In the genomic region with DNA sequence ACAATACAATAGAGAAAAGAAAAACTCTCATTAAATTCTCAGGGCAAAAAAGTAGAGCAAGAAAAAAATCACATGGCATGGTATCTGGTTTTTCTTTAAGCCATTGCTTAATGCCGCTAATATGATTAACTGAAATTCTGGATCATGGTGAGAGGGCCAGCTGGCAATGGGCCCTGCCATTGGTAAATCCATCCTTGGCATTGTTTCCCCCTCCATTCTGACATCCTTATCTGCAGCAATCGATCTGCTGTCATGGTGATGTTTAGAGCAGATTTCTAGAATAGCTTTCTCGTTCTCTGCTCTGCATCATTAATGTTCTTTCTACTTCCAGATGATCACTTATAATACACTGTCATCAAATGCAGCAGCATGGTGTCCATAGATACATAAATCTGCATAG, we compare ENCODE assay signal across 14 mouse cellular contexts.
DNase-seq lines count a peak whose midpoint lies in the region; ATAC-seq lines count a peak whose summit lies in the region.
"Had no signal": no experiment of that assay in that cellular context is flagged by ENCODE, and none has a peak within 500 bp of the region (broad histone marks: within the 10 kb centered on the region; RNA-seq: fewer than 3 reads in every experiment).

No protein-coding gene starts in this region.

- no peaks in the 10 kb centered on the region for H3K4me1 ChIP-seq in hindbrain, embryonic 12.5 days
- H3K4me1 ChIP-seq in hindbrain, embryonic 14.5 days (replicated peaks; ENCODE audit: control insufficient read depth, insufficient read depth, low read length), result 0 out of 2 replicates have a peak, but pooled peaks cover 5% of the 10 kb centered on the region
- H3K4me1 ChIP-seq: embryonic facial prominence, embryonic 12.5 days; heart, embryonic 13.5 days; limb, embryonic 15.5 days had no signal

- H3K27ac ChIP-seq in hindbrain, embryonic 12.5 days, result no peak overlapping the region
- no peak overlapping the region for H3K27ac ChIP-seq in hindbrain, embryonic 14.5 days
- H3K27ac ChIP-seq: embryonic facial prominence, embryonic 12.5 days; heart, embryonic 13.5 days; limb, embryonic 15.5 days had no signal

- WGBS in hindbrain, embryonic 12.5 days, result 75% methylated on average over 3 of the region's 3 CpGs
- WGBS in hindbrain, embryonic 14.5 days, result 50% methylated on average over 3 of the region's 3 CpGs

- no peaks in the 10 kb centered on the region for H3K36me3 ChIP-seq in hindbrain, embryonic 12.5 days
- H3K36me3 ChIP-seq in hindbrain, embryonic 14.5 days (replicated peaks; ENCODE audit: control insufficient read depth, insufficient read depth), result no peaks in the 10 kb centered on the region
- H3K36me3 ChIP-seq: embryonic facial prominence, embryonic 12.5 days; heart, embryonic 13.5 days; limb, embryonic 15.5 days had no signal

- no peaks in the 10 kb centered on the region for H3K27me3 ChIP-seq in hindbrain, embryonic 12.5 days
- H3K27me3 ChIP-seq in hindbrain, embryonic 14.5 days (ENCODE audit: control insufficient read depth, insufficient read depth, low read length), result no peaks in the 10 kb centered on the region
- H3K27me3 ChIP-seq: embryonic facial prominence, embryonic 12.5 days; heart, embryonic 13.5 days; limb, embryonic 15.5 days had no signal

- peak; percentile 26; the same call in 1 of the 2 replicates for ATAC-seq in hindbrain, embryonic 12.5 days (ENCODE audit: low FRiP score)
- ATAC-seq in hindbrain, embryonic 14.5 days (ENCODE audit: low FRiP score), result no peak; the same call in 1 of the 2 replicates
- ATAC-seq in frontal cortex, adult (ENCODE audit: low TSS enrichment), result no peak
- ATAC-seq: intestine, postnatal 0 days had no signal

- no peak for DNase-seq in hindbrain, embryonic 14.5 days (ENCODE audit: low spot score)
- peak; percentile 59 for DNase-seq in MN1 (ENCODE audit: low spot score)
- peak; percentile 46 for DNase-seq in adrenal gland, postnatal 14 days
- peak; percentile 20 to 39 for DNase-seq in layer of hippocampus, postnatal 36 days
- DNase-seq in ovary, postnatal 14 days (ENCODE audit: low spot score), result no peak
- DNase-seq: heart, postnatal 4 days; kidney, postnatal 25 days; lung, adult 2 months had no signal

- H3K9ac ChIP-seq in hindbrain, embryonic 12.5 days, result no peak overlapping the region
- H3K9ac ChIP-seq in hindbrain, embryonic 14.5 days, result no peak overlapping the region
- H3K9ac ChIP-seq: embryonic facial prominence, embryonic 12.5 days; heart, embryonic 13.5 days; limb, embryonic 15.5 days had no signal

- no peak overlapping the region for H3K4me2 ChIP-seq in hindbrain, embryonic 12.5 days (replicated peaks)
- no peak overlapping the region for H3K4me2 ChIP-seq in hindbrain, embryonic 14.5 days (replicated peaks)
- H3K4me2 ChIP-seq: embryonic facial prominence, embryonic 12.5 days; heart, embryonic 13.5 days; limb, embryonic 15.5 days had no signal

- H3K4me3 ChIP-seq in hindbrain, embryonic 12.5 days, result no peak overlapping the region
- H3K4me3 ChIP-seq in hindbrain, embryonic 14.5 days (replicated peaks; ENCODE audit: low read length), result no peak overlapping the region
- H3K4me3 ChIP-seq: embryonic facial prominence, embryonic 12.5 days; heart, embryonic 13.5 days; limb, embryonic 15.5 days had no signal

- H3K9me3 ChIP-seq in hindbrain, embryonic 12.5 days (replicated peaks), result no peaks in the 10 kb centered on the region
- H3K9me3 ChIP-seq in hindbrain, embryonic 14.5 days (ENCODE audit: control insufficient read depth, low read length), result no peaks in the 10 kb centered on the region
- H3K9me3 ChIP-seq: embryonic facial prominence, embryonic 12.5 days; heart, embryonic 13.5 days; limb, embryonic 15.5 days had no signal

Comparison
In these comparisons a context has a peak if more than half of its experiments do, and no peak if none do; other contexts are left out.
1. DNase-seq: peak in MN1 (single experiment), adrenal gland, postnatal 14 days (single experiment) and layer of hippocampus, postnatal 36 days (2 of 2); none in hindbrain, embryonic 14.5 days (single experiment) and ovary, postnatal 14 days (single experiment).